Mouse (Mus musculus) heart, postnatal 25 days (tissue): Measurements from ENCODE around the gene Slc22a1. TPM values are rescaled to one million over a fixed set of nuclear protein-coding genes. Genes with fewer than 3 reads are reported as not detected.

Experiments
- DNase-seq: peaks from one replicate; pipeline ENCODE4 v3.0.0; 2022; ENCODE audit warnings: low spot score
- intact Hi-C: fragments of 180-260 bp; cut with DNase I; formaldehyde crosslinking; loops from one replicate; pipeline ENCODE4 v1.15.1; 2025
- total RNA-seq, 2 experiments: library from RNA; stranded (reverse); gene quantifications; 2 replicates each; pipeline ENCODE4 v1.2.3; 2021

The Slc22a1 gene
- total RNA-seq: 10 to 100 TPM; 11.3 to 12.8 TPM

DNA sequence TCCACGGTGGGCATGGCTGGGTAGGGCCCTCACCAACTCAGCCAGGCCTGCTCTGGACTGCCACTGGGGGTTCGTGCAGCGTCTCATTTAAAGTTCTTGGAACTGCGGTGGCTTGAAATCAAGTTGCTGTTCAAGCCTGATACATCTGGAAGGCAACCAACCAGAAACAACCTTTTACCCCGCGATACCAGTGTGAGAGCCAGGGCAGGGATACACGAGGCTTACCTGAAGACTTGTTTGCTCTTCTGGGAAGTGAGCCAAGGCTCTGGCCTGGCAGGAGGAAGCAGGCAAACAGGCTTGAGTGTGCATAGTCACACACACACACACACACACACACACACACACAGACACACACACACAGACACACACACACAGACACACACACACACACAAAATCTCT, at the start of gene Slc22a1:
TSS of gene Slc22a1 (minus strand) at position 184 of the 400 bp plus-strand sequence.
- no peak for DNase-seq
- intact Hi-C loops: no loop called here

GRCm38 (mm10) chr17:12724767-12725744, 49.4 kb upstream of the Slc22a1 start:
- intact Hi-C loops: loop anchor here (2.0 kb wide), 3 partner anchors 16 to 66 kb away; no protein-coding TSS in a partner anchor
- DNase-seq: no peak

DNA sequence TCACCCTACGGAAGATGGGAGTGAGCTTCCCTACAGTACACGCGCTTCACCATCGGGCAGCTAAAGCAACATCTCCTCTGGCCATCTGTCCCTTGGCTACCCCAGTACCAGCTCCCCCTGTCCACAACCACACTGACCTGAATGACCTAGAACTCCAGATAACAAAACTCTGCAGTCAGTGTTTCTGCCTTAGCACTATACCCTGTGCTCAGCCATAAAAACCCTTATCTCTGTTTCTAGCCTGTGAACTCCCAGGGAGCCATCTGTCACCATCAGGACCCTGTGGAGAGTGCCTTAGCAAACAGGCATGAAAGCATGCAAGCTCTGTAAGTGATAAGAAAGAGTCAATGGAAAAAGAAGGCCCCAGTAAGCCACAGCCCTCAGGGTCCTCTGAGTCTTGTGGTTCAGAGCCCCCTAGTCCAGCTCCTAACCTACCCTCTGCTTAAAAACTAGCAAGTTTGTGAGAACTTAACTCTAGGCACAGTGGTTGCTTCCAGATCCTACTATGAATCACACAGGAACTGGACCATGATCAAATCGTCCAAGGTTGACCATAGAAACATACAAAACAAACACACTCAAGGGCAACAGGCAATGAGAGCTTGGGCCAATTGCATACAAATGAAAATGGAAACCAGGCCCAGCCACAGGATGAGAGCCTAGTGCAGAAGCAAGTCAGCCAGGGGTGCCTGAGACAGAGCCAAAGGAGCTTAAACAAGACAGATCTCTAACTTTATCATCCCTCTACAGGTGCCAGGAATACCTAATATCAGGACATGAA, 48.5 kb upstream of the Slc22a1 start:
- intact Hi-C loops: loop anchor here (2.0 kb wide), 3 partner anchors 17 to 67 kb away; no protein-coding TSS in a partner anchor
- DNase-seq: peak; percentile 43

DNA sequence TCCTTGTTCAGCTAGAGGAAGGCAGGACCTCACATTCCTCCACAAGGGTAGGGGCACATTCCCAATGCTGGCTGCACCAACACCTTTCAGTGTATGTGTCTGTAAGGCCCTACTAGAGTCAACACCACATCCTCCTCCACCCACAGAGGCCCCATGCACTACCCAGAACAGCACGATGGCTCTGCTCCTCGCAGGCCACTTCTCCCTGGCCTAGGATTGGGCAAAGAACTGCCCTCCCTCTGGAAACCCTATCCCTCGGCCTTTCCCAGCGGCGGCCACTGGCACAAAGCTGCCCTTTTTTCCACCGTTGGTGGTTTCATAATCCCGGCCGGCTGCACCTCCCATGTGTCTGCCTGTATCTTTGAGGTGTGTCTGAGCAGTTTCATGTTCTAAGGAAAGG, 47.0 kb upstream of the Slc22a1 start:
- intact Hi-C loops: no loop called here
- no peak for DNase-seq

GRCm38 (mm10) chr17:12721118-12721886, 45.7 kb upstream of the Slc22a1 start:
- no peak for DNase-seq
- intact Hi-C loops: no loop called here

DNA sequence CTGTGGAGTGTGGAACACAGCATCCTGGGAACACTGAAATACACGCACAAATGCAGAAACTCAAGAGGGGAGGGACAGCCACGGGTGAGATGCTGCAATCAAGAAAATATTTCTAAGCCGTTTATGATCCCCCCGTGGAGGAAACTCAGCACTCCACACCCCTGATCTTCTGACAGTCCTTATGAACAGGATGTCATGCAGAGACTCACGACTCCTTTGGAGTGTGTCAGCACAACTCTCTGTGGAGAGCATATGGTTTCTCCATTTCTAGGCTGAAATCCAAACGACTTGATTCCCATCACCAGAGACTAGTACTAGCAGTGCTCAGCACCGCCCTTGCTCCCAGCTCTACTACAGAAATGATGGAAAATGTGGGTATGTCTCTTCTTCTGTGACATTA, 42.6 kb upstream of the Slc22a1 start:
- no peak for DNase-seq
- intact Hi-C loops: no loop called here

DNA sequence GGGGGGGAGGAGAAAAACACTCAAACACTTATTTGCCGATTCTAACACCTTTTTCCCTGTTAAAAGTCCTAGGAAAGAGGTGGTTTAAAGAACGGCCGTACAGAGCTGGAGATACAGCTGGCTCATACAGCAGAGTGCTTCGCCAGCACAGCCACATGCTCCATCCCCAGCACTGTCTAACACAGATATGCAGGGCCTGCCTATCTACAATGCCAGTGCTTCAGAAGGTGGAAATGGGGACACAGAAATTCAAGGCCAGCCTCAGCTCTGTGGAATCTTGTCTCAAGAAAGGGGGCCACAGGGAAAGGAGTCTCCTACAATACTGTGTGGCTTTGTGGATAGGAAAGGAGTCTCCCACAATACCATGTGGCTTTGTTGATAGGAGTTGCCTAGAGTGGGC, 41.8 kb upstream of the Slc22a1 start:
- DNase-seq: no peak
- intact Hi-C loops: no loop called here

DNA sequence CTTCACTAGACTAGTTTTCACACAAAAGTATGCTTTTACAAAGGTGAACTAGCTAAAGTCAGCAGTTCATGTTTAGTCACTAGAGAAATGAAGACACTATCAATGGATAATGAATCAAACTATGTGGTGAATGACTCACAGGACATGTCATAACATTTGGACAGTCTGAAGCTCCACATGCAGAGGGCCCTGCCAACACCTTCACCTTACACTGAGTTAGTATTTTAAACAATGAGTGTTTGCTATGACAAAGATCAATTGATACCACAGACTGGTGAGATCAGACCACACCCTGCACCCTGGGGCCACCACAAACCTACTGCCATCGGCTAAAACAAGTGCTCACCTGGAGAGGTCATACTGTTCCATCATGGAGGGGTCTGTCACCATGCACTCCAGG, 39.4 kb upstream of the Slc22a1 start:
- intact Hi-C loops: no loop called here
- DNase-seq: no peak

- intact Hi-C loops: loop anchor here (1.0 kb wide), 1 partner anchor 96 kb away; no protein-coding TSS in a partner anchor
Observed at GRCm38 (mm10) chr17:12714080-12714561, 38.5 kb upstream of the Slc22a1 start.

DNA sequence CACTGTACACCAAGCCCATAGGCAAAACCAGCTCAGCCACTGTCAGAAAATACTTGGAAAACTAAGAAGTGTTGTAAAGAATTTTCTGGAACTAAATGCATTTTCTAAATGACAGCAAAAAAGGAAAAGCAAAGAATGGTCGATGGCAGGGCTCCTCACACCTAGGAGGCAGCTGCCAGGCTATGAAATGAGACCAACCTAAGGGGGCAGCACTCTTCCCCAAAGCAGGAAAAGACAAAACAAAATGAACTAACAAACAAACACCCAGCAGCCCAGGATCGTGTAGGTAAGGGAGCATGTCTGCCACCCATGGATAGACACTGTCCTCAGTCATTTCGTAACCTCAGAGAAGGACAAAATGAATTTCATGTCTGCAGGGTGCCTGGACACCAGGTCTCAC, 37.4 kb upstream of the Slc22a1 start:
- no peak for DNase-seq
- intact Hi-C loops: no loop called here

More at GRCm38 (mm10) chr17:12714080-12714561, 38.5 kb upstream of the Slc22a1 start:
- no peak for DNase-seq

GRCm38 (mm10) chr17:12712191-12712590, 36.6 kb upstream of the Slc22a1 start:
- intact Hi-C loops: no loop called here
- no peak for DNase-seq

DNA sequence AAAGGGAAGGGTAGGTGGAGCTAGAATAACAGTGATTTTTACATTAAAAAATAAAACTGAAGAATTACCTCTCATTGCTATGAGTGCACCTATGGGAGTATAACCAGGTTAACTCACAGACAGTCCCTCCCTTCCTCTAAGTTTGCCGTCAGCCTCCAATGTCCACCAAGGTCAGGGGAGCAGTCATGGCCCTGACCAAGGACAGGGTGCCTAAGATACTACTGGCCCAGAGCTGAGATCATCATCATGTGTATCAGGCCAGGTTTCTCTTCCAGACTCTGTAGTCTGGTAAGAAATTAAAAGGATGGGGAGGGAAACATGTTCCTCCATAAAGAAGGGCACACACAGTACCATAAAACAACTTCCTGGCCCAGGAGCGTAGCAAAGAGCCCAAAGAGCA, 35.3 kb upstream of the Slc22a1 start:
- DNase-seq: no peak
- intact Hi-C loops: no loop called here

DNA sequence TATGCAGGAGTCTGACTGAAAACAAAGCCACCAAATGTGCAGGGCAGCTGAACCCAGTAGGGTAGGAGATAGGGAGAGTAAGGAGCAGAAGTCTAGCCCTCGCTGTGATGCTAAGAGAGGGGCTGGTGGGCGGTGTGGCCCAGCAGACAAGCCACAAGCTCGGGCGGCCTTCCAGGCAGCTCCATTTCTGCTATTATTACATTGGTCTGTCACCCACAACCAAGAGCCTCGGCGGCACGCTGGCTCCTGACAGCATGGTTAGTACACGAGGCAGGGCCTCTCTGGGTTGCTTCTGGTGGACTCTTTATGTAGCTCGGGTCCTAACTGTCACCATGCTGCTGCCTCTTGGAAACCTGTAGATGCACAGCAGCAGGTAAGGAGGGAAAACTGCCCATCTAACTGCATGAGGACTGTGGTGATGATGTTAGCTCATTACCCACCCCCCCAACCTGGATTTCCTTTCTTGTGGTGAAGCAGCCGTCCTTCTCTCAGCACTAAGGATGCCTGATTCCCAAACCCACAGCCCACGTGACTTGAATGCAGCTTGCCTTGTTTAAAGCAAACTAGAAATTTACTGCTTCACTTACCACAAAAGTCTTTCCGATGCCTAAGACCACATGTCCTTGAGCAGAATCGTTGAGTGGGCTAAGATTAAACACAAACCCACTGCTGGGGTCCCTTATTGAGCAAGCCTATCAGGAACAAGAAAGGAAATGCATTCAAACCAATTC, 34.6 kb upstream of the Slc22a1 start:
- intact Hi-C loops: no loop called here
- DNase-seq: no peak

DNA sequence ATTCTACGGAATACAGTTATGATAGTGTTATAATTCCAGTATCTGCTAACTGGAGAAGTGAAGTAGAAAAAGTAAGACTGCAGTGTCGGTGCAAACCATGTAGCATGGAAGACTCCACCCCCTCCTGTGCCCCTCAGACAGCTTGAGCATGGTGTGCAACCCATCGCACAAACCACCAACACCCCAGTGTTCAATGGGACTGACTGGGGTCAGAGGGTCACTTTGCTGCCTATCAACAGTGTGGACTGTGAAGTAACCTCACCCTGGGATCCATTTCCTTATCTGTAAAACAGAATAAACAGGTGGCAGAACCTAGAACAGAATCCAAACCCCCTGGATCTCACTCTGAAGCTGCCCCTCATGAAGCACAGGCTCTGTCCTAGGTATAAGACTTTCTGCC, 32.8 kb upstream of the Slc22a1 start:
- intact Hi-C loops: no loop called here
- no peak for DNase-seq

GRCm38 (mm10) chr17:12706590-12707049, 31.0 kb upstream of the Slc22a1 start:
- intact Hi-C loops: no loop called here

GRCm38 (mm10) chr17:12702901-12703300, 27.3 kb upstream of the Slc22a1 start:
- intact Hi-C loops: no loop called here

More at GRCm38 (mm10) chr17:12706590-12707049, 31.0 kb upstream of the Slc22a1 start:
- DNase-seq: no peak

GRCm38 (mm10) chr17:12700373-12700772, 24.7 kb upstream of the Slc22a1 start:
- no peak for DNase-seq
- intact Hi-C loops: no loop called here

More at GRCm38 (mm10) chr17:12702901-12703300, 27.3 kb upstream of the Slc22a1 start:
- no peak for DNase-seq

- no peak for DNase-seq
- intact Hi-C loops: no loop called here
Observed at GRCm38 (mm10) chr17:12691899-12692298, 16.3 kb upstream of the Slc22a1 start.

GRCm38 (mm10) chr17:12689537-12689936, 13.9 kb upstream of the Slc22a1 start:
- intact Hi-C loops: no loop called here

More at GRCm38 (mm10) chr17:12689537-12689936, 13.9 kb upstream of the Slc22a1 start:
- DNase-seq: no peak
